Mouse (Mus musculus) thymus, adult 18-20 months (tissue): Measurements from ENCODE around the gene Pde2a.

Source experiments
- DNase-seq, 2 experiments: peaks; one replicate each; pipeline ENCODE4 v3.0.0; 2022; ENCODE audit warnings: mixed read lengths in 2 of 2

Gene Pde2a

DNA sequence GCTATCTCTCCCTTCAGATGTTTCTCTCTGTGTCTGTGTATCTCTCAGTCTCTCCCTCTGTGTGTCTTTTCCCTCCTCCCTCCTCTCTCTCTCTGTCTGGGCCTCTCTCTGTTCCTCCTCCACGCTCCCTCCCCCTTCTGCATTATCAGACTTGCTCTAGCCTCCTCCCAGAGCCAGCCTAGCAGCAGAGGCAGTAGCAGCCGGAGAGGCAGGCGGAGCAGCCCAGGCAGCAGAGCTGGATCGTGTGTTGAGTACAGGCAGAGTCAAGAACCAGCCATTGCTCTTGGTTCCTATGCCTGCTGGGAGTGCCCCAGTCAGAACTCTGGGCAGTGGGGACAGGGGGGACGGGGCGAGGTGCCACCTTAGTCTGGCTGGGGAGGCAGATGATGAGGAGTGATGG is at the start of gene Pde2a:
Gene Pde2a (plus strand): TSS at position 163 of the 400 bp plus-strand sequence.
- no peak for DNase-seq

GRCm38 (mm10) chr7:101373082-101373481 is 48.4 kb upstream of the Pde2a start:
- DNase-seq: no peak

DNA sequence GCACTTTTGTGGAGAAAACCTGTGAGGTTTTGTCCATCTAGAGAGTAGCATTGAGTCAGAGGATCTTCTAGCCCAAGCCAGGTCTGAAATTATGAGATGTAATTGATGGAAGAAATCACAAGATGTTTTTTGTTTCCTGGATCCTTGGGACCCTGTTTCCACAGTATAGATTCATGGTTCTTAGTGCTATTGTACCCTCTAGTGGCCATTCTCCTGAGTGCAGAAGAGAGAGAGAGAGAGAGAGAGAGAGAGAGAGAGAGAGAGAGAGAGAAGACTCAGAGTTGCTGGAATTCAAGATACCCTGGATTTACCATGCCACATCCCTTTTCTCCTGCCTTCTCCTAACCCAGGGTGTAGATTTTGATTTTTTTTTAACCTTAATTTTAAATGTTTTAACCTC is 47.3 kb upstream of the Pde2a start:
- DNase-seq: no peak

- DNase-seq: no peak
These were observed 44.7 kb upstream of the Pde2a start for GRCm38 (mm10) chr7:101376701-101377340.

DNA sequence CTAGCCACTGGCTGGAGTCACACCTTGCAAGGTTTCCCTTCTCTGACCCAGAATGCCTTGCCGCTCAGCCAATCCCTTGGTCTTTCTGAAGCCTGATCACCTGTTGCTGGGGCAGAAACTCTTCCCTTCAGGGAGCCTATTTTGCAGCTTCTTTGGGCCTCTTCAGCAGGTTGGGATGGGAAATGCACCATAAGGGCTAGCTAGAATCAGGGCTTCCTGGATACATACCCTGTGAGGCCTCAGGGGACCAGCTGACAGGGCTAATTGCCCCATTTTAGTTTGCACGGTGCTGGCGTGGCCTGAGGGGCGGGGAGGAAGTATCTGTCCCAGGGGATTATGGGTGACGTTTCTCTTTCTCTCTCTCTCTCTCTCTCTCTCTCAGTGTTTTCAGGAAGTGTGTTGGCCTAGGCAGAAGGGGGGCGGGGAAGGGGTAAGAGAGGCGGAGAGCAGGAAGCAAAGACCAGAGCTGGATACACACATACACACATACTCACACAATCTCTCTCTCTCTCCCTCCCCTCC is 43.7 kb upstream of the Pde2a start:
- peak; percentile 74 to 85 for DNase-seq

DNA sequence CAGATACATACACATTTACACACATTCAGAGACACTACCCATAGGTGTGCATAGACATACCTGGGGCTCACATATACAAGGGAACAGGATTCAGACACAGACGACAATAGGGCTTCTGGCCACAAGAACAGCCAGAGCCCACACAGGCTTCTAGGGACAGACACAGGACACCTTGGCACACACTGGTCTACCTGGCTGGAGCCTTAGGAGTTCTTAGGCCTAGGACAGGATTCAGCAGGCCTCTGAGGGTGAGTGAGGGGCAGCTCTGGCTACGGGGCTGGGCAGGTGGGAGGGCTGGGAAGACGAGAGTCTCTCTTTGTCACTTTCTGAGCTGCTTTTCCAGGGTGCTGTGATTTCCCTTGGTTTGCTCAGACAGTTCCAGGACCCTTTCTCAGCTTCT is 43.2 kb upstream of the Pde2a start:
- DNase-seq: no peak

GRCm38 (mm10) chr7:101378796-101379465 is 42.6 kb upstream of the Pde2a start:
- DNase-seq: no peak

GRCm38 (mm10) chr7:101379732-101380131 is 41.8 kb upstream of the Pde2a start:
- DNase-seq: no peak

GRCm38 (mm10) chr7:101381512-101381911 is 40.0 kb upstream of the Pde2a start:
- DNase-seq: no peak

GRCm38 (mm10) chr7:101382378-101382777 is 39.1 kb upstream of the Pde2a start:
- DNase-seq: no peak

DNA sequence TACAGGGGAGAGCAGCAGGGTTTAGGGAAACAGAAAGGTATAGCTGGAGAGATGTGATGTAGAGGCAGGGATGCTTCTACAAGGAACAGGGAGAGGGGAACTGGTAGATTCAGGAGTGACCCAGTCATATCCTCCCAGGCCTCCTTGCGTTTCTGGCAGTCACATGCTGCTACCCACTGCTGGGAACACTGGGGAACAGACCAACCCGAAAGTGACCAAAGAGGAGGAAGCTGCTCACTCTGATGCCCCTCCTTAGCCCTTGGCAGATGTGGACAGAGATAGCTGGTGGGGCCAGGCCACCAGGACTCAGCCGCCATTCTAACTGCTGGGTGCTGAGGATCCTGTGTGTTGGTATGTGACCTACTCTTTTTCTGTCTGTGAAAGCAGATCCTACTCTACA is 37.7 kb upstream of the Pde2a start:
- DNase-seq: no peak

DNA sequence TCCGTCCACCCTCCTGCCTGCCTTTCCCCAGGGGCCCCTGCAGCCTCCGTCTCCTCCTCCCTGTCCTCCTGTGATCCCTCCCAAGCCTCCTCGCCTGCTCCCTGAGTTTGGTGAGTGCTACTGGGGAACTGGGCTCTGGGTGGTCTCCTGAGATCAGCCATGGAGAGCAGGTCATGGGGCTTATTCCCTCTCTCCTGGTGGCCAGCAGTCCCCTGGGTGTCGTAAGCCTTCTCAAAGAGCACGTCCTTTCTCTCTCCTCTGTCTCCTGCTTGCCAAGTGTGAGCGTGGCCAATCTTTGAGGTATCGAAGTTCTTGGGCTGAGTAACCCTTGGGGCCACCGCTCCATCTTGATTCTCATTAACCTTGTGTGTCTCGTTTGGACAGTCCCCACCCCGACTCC is 36.6 kb upstream of the Pde2a start:
- DNase-seq: no peak

DNA sequence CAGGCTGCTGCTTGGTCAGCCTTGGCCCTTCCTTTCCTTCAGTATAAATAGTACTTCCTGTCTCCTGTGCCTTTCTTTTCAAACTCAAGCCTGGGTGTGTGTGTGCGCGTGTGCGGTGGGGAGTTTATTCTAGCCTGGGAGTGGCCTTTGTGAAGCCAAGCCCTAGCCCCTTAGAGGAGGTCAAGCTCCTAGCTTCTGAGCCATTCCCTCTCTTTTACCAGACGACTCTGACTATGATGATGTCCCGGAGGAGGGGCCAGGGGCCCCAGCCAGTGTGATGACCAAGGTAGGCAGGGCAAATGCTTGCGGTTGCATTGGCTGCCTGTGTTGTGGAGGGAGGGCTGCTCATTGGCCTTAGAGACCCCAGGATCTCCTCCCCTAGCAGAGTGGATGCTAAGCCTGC is 36.2 kb upstream of the Pde2a start:
- DNase-seq: no peak

DNA sequence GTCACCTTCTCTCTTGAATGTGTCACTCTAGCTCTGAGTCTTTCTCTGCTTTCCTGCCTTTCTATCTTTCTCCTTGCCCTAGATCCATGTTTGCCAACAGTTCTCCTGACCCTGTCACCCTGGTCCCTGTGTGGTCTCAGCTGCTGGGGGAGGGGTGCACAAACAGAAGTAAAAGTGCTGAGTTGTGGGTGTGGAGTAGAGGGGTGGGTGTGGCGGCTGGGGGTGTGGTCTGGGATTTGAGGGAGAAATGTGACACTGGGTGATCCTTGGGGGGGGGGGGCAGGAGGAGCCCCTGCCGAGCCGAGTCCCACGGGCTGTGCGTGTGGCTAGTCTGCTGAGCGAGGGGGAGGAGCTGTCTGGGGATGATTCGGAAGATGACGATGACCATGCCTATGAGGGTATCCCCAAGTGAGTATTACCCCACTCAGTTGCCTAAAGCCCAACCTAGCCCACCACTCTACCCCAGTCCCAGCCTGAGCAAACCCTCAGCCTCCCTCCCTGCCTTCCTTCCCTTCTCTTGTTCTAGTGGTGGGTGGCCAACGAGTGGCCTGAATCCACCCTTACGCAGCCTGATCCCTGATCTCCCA is 35.5 kb upstream of the Pde2a start:
- no peak for DNase-seq

DNA sequence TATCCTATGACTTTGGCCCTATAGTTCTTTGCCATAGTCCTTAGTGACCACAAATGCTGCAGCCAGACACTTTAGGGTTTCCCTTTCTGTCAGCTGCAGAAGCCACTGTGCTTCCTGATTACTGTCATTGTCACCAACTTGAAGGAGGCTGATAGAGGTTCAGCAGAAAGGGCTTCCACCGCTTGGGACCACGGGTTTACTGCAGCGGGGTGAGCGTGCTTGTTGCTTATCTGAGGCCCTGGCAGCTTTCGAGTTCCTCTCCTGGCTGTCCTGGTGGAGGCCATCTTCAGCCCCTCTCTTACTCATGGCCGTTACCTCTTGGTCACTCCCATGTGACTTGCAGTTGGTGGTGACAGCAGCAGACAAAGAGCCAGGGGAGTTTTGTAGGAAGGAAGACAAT is 32.2 kb upstream of the Pde2a start:
- no peak for DNase-seq

GRCm38 (mm10) chr7:101391909-101392479 is 29.5 kb upstream of the Pde2a start:
- DNase-seq: no peak

- DNase-seq: no peak
These were observed 28.5 kb upstream of the Pde2a start for GRCm38 (mm10) chr7:101393015-101393414.

DNA sequence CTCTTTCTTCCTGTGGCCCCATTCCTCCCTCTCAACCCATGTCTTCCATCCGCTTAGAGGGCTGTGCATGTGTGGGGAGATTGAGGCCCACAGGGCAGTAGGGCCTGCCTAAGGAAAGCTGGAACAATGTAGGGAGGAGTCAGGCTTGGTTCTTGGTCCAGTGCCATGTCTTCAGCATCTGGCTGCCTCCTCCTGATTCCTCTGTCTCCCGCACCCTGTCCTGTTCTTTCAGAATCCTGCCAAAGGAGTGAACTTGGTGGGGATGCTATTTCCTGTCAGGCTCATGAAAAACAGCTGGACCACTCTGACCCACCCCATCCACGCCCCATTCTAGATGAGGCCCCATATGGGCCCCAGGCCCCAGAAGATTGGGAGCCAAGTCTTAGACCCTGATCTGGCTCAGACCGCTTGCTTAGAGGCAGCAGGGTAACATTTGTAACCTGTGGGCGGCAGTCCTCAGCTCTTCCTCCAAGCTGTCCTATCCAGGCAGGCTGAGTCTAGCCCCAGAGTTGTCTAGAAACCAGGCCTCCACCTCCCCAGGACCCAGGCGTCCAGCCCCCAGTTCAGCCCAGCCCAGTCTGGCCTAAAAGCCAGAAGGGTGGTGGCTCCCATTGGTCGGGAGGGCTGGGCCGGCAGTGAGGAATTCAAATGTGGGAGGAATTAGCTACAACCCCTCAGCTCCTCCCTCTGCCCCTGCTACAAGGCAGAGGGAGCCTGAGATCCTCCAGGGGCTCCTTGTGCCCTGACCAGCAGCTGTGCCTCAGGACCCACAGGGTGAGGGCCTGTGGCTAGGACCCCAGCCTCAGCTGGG is 27.6 kb upstream of the Pde2a start:
- DNase-seq: no peak

- DNase-seq: no peak
These were observed 26.9 kb upstream of the Pde2a start for GRCm38 (mm10) chr7:101394569-101394968.

DNA sequence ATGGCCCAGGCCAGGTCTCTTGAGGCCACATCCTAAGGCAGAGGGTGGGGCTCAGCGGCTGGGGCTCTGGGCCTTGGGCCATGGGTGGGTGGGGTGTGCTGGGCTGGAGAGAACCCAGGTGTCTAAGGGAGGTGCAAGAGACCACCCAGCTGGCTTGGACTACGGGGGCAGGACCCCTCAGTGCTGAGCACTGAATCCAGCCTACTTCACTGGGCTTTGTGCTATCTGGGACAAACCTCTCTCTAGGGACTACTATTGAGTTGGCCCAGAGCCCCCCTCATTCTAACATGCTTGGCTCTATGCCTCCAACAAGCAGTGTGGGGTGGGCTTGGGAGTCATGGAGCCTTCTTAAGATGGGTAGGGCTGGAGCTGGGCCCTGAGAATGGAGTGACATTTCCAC is 26.0 kb upstream of the Pde2a start:
- no peak for DNase-seq

- no peak for DNase-seq
These were observed 24.3 kb upstream of the Pde2a start for GRCm38 (mm10) chr7:101397175-101397574.

DNA sequence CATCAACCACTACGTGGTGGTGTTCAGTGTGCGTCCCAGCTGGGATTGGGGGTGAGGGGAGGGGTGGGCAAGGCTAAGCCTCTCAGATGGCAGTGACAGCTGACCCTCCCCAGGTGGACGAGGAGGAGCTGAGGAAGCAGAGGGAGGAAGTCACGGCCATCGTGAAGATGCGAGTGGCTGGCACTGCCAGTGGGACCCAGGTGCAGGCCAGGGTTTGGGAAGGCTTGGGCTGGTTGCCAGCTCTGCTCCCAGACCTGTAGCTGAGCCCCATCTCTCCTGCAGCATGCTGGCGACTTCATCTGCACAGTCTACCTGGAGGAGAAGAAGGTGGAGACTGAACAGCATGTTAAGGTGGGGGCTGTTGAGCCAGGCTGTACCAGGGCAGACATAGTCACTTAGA is 20.0 kb upstream of the Pde2a start:
- no peak for DNase-seq

GRCm38 (mm10) chr7:101403831-101404230 is 17.7 kb upstream of the Pde2a start:
- no peak for DNase-seq
